Mouse (Mus musculus) forebrain, embryonic 16.5 days (tissue): ENCODE measurements around the gene Mettl8. TPM values are rescaled to one million over a fixed set of nuclear protein-coding genes. Genes with fewer than 3 reads are reported as not detected.

Experiments used
- ATAC-seq: fragments of 200-750 bp; cut with Nextera tagmentation; 2 replicates; pipeline ENCODE4 v1.8.0; 2017; ENCODE audit warnings: mild to moderate bottlenecking, moderate library complexity
- H3K27ac ChIP-seq: fragments of 300-500 bp; sonication (generic); 2 replicates; pipeline ENCODE4 v1.5.1; 2014; ENCODE audit warnings: low read length, control low read depth
- H3K27me3 ChIP-seq: fragments of 300-500 bp; sonication (generic); replicated peaks from 2 replicates; pipeline ENCODE4 v1.6.1; 2014; ENCODE audit warnings: low read length; ENCODE audit not compliant: control insufficient read depth, insufficient read depth
- H3K36me3 ChIP-seq: fragments of 300-500 bp; sonication (generic); 2 replicates; pipeline ENCODE4 v1.6.1; 2014; ENCODE audit not compliant: control insufficient read depth, insufficient read depth
- H3K4me1 ChIP-seq: fragments of 300-500 bp; sonication (generic); replicated peaks from 2 replicates; pipeline ENCODE4 v1.6.1; 2014; ENCODE audit warnings: low read length; ENCODE audit not compliant: control insufficient read depth, insufficient read depth
- H3K4me2 ChIP-seq: fragments of 300-500 bp; sonication (generic); 2 replicates; pipeline ENCODE4 v1.6.1; 2014; ENCODE audit warnings: mild to moderate bottlenecking, low read length, control low read depth
- H3K4me3 ChIP-seq: fragments of 300-500 bp; sonication (generic); replicated peaks from 2 replicates; pipeline ENCODE4 v1.5.1; 2014; ENCODE audit warnings: mild to moderate bottlenecking, low read length, control low read depth
- H3K9ac ChIP-seq: fragments of 300-500 bp; sonication (generic); replicated peaks from 2 replicates; pipeline ENCODE4 v1.6.1; 2014; ENCODE audit warnings: low read depth, low read length, control low read depth
- H3K9me3 ChIP-seq: fragments of 300-500 bp; sonication (generic); 2 replicates; pipeline ENCODE4 v1.6.1; 2016; ENCODE audit warnings: low read length; ENCODE audit not compliant: control insufficient read depth
- WGBS: fragments of 180-500 bp; shearing (Covaris S2); extraction: QIAGEN DNeasy Blood & Tissue Kit; methylation state at CpG from one replicate; pipeline ENCODE4 v1.1.7; 2014; 5-methylcytosine and 5-hydroxymethylcytosine counted together
- polyA plus RNA-seq: library from polyadenylated mRNA; unstranded; fragments of >200 nt; fragmentation: Nextera tagmentation; extraction: Ambion mirVana; gene quantifications from 2 replicates; pipeline ENCODE4 v1.2.1, GENCODE M21; 2015

The Mettl8 gene
- polyA plus RNA-seq, 1 experiment from 2014 or later = 15.3 TPM

DNA sequence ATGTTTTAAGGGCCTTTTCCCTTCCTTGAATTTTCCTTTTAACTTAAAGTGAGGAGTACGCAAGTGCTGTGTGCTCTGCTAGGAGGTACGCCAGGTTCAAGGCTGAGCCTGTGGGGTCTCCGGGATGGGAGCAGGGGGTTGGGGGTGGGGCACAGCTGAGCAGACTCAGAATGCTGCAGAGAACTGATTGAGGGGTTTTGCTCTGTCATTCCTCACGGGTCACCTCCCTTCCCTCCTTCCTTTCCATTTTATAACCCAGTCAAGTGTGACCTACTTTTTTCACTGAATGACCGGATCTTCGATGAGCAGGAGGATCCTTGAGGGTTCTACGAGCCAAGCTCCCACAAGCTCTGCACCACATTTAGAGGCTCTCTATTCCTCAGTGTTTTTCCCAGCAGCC is 96.0 kb downstream of the Mettl8 start:
- H3K9ac ChIP-seq = no peak overlapping the region
- no peaks in the 10 kb centered on the region for H3K27me3 ChIP-seq
- WGBS = 58% methylated on average over 7 of the region's 7 CpGs
- H3K27ac ChIP-seq = no peak overlapping the region
- no peak overlapping the region for H3K4me2 ChIP-seq
- no peaks in the 10 kb centered on the region for H3K9me3 ChIP-seq
- no peaks in the 10 kb centered on the region for H3K36me3 ChIP-seq
- H3K4me1 ChIP-seq = no peaks in the 10 kb centered on the region
- ATAC-seq = no peak
- H3K4me3 ChIP-seq = no peak overlapping the region

DNA sequence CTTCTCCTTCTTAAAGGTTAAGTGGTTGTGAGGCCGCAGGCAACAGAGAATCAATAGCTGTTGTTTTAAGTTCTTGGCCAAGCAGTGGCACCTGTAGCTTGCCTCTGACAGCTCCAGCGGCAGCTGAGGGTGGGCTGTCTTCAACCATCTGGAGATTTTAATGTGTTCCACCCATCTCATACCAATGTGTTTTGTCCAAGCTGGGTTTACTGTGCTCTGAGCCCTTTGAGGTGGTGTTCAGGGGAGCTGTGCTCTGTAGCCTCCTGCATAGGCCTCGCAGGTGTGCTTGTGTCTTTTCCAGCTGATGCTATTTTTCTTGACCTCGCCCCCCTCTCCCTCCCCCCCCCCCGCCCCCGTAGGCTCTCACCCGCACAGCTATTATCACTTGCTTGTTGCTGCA is 96.8 kb downstream of the Mettl8 start:
- no peaks in the 10 kb centered on the region for H3K4me1 ChIP-seq
- no peak overlapping the region for H3K4me3 ChIP-seq
- H3K27ac ChIP-seq = no peak overlapping the region
- no peaks in the 10 kb centered on the region for H3K9me3 ChIP-seq
- H3K27me3 ChIP-seq = no peaks in the 10 kb centered on the region
- no peak overlapping the region for H3K9ac ChIP-seq
- no peaks in the 10 kb centered on the region for H3K36me3 ChIP-seq
- no peak overlapping the region for H3K4me2 ChIP-seq
- ATAC-seq = no peak
- WGBS = 89% methylated on average over 7 of the region's 7 CpGs

DNA sequence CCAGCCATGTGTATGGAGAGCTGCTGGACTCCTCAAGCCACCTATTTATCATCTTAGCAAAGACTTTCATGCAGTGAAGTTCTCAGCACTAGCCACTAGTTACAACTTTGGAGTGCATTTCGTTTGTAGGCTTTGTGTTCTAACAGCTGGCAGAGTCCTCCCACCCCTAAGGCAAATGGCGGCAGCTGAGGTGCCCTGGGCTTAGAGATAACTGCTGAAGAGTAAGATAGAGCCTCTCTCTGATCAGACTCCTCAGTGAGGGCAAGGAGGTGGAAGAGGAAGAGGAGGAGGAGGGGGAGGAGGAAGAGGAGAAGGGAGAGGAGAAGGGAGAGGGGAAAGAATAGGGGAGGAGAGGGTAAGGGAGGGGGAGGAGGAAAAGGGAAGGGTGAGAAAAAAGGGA is 101.8 kb downstream of the Mettl8 start:
- Histone ChIP-seq H3K4me3 (no peak overlapping the region), H3K27ac (no peak overlapping the region), H3K9ac (no peak overlapping the region), H3K4me1 (no peaks in the 10 kb centered on the region), H3K9me3 (no peaks in the 10 kb centered on the region), H3K4me2 (no peak overlapping the region), H3K27me3 (no peaks in the 10 kb centered on the region), H3K36me3 (no peaks in the 10 kb centered on the region)
- ATAC-seq = no peak
- WGBS = 69% methylated on average over 2 of the region's 2 CpGs

DNA sequence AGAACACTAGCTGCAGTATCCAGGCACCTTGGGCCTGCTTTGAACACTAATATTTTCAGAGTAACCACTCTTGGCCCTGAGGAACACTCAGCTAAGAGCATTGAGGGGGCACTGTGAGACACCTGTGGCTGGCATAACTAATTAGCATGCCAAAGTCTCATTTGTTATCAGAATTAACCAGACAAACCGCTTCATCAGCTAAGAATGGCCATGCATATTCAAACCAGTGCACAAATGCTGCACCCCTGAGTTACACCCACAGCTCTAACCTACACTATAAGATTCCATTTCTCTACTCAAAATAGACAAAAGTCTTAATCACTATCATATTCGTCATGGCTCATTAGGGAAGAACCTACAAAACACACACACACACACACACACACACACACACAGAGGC is 103.4 kb downstream of the Mettl8 start:
- ATAC-seq = no peak
- H3K36me3 ChIP-seq = no peaks in the 10 kb centered on the region
- no peak overlapping the region for H3K4me2 ChIP-seq
- H3K9me3 ChIP-seq = no peaks in the 10 kb centered on the region
- H3K4me3 ChIP-seq = no peak overlapping the region
- no peak overlapping the region for H3K27ac ChIP-seq
- no peaks in the 10 kb centered on the region for H3K27me3 ChIP-seq
- H3K4me1 ChIP-seq = no peaks in the 10 kb centered on the region
- 82% methylated on average over 2 of the region's 2 CpGs for WGBS
- H3K9ac ChIP-seq = no peak overlapping the region

DNA sequence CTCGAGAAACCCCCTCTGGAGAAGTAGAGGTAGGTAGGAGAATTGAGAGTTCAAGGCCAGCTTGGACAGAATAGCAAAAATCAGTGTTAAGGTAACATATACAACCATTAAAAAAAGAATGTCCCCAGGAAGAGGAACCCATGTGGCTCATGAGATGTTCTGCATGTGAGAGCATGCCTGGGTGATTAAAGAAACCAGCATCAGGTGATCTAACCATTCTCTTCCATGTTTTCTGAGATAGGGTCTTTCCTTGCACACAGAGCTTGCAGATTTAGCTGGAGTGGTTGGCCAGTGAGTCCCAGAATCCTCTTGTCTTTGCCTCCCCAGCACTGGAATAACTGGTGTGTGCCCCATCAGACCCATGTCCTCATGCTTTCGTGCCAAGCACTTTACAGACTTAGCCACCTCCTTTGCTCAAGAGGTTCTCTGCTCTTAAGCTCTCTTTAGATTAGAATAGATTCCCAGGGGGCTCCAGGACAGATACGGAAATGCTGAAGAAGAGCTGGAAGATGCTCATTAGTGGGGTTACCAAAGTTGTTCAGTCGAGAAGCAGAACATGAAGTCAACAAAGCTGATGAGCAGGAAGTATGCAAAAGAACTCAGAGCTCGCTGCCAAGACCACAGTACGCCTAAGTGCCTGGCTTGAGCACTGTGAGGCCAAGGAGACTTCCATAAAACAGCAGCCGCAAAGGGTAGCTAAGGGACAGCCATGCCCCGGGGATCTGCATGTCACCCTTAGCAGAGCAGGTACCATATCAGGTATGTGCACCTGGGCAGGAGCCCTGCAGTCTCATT is 110.7 kb downstream of the Mettl8 start:
- H3K9ac ChIP-seq = no peak overlapping the region
- H3K4me1 ChIP-seq = no peaks in the 10 kb centered on the region
- no peak overlapping the region for H3K27ac ChIP-seq
- H3K27me3 ChIP-seq = no peaks in the 10 kb centered on the region
- H3K4me2 ChIP-seq = no peak overlapping the region
- ATAC-seq = no peak
- H3K36me3 ChIP-seq = no peaks in the 10 kb centered on the region
- WGBS = 86% methylated on average over 8 of the region's 8 CpGs
- H3K9me3 ChIP-seq = no peaks in the 10 kb centered on the region
- no peak overlapping the region for H3K4me3 ChIP-seq

DNA sequence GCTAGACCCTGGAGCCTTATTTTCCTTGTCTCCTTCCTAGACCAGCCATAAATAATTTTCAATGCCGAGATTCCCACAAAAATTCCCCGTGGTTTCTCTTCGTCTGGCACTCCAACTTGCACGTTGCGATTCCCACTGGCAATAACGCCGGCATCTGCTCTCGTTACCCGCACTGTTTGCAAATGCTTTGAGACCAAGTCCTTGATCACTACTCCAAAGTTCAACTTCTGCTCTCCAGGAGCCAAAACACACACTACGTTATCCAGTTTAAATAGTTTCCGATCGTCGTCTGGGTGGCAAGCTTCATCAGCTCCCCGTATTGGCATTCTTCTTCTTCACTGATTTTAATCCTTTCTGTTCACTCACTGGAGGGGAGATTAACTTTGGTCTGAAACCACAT is 114.6 kb downstream of the Mettl8 start:
- Histone ChIP-seq H3K27ac (no peak overlapping the region), H3K9ac (no peak overlapping the region), H3K4me2 (no peak overlapping the region), H3K27me3 (no peaks in the 10 kb centered on the region), H3K36me3 (no peaks in the 10 kb centered on the region), H3K9me3 (no peaks in the 10 kb centered on the region), H3K4me3 (no peak overlapping the region), H3K4me1 (no peaks in the 10 kb centered on the region)
- WGBS = 59% methylated on average over 14 of the region's 14 CpGs
- no peak for ATAC-seq

DNA sequence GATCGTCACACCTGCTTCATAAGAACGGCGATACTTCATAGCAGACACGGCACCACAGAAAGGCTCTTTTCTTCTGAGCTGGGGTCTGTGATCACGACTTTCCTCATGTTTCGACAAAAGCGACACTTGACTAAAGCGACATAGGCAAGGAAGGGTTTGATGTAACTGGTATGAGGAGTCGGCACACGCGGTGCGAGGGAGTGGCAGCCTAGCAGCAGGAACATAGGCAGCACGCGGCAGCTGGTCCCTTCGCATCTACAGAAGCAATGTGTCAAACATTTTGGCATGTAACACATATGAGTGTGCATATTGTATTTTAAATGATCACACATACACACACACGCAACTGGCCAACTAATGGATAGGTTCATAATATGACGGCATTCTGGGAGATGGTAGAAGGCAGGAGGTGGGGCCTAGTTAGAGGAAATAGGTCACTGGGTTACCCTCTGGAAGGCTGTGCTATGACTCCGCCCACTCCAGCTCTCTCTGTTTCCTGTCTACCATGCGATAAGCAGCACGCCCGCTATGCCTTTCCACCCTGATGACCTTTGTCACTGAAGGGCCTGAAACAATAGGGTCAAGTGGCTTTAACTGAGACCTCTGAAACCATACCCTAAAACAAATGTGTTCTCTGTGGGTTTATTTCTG is 116.4 kb downstream of the Mettl8 start:
- H3K27ac ChIP-seq = no peak overlapping the region
- H3K9ac ChIP-seq = no peak overlapping the region
- H3K9me3 ChIP-seq = no peaks in the 10 kb centered on the region
- no peak overlapping the region for H3K4me2 ChIP-seq
- H3K27me3 ChIP-seq = no peaks in the 10 kb centered on the region
- WGBS = 81% methylated on average over 21 of the region's 21 CpGs
- H3K4me1 ChIP-seq = no peaks in the 10 kb centered on the region
- H3K4me3 ChIP-seq = no peak overlapping the region
- ATAC-seq = no peak
- H3K36me3 ChIP-seq = no peaks in the 10 kb centered on the region

DNA sequence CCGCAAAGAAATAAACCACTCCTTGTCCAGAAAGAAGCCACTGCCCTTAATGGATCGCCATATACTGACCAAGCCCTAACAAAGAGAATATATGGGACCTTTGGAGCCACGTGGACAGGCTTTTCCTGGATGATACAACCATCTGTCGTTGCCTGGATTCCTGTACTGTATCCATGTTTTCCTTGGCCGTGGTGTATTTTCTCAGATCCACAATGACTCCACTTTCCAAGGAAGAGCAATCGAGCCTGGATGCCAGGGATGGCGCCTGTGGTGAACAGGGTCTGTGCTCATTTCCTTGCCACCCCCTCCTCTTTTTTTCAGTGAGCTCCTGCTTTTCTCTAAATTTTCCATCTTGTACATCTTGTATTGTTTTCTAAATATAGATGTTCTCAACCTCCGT is 120.6 kb downstream of the Mettl8 start:
- no peak overlapping the region for H3K27ac ChIP-seq
- H3K4me3 ChIP-seq = no peak overlapping the region
- no peaks in the 10 kb centered on the region for H3K4me1 ChIP-seq
- no peak overlapping the region for H3K9ac ChIP-seq
- WGBS = 79% methylated on average over 8 of the region's 8 CpGs
- H3K36me3 ChIP-seq = no peaks in the 10 kb centered on the region
- no peaks in the 10 kb centered on the region for H3K27me3 ChIP-seq
- no peaks in the 10 kb centered on the region for H3K9me3 ChIP-seq
- no peak overlapping the region for H3K4me2 ChIP-seq
- ATAC-seq = no peak

DNA sequence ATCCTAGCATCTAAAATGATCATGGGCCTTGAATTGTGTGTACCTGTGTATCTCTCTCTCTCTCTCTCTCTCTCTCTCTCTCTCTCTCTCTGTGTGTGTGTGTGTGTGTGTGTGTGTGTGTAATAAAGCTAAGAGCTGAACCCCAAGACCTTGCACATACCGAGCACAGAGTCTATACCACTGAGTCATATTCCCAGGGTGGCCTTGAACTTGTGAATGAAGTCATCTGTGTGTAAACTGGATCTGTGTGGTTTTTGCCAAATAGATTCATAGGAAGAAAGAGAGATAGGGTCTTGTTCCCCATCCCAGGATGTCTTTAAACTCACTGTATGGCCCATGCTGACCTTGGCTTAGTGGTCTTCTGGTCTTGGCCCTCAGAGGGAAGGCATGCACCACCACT is 121.9 kb downstream of the Mettl8 start:
- no peaks in the 10 kb centered on the region for H3K4me1 ChIP-seq
- no peaks in the 10 kb centered on the region for H3K36me3 ChIP-seq
- H3K27ac ChIP-seq = no peak overlapping the region
- H3K9me3 ChIP-seq = no peaks in the 10 kb centered on the region
- H3K9ac ChIP-seq = no peak overlapping the region
- no peak overlapping the region for H3K4me3 ChIP-seq
- H3K27me3 ChIP-seq = no peaks in the 10 kb centered on the region
- 94% methylated on average over 1 of the region's 1 CpGs for WGBS
- no peak for ATAC-seq
- no peak overlapping the region for H3K4me2 ChIP-seq
